Mouse (Mus musculus) gastrocnemius, adult 2 months (tissue): Measurements from ENCODE around the gene Cnih2. TPM values are rescaled to one million over a fixed set of nuclear protein-coding genes. Genes with fewer than 3 reads are reported as not detected.
A peak's percentile ranks its signal among the peaks of the same experiment; 100 is the strongest.
"Not testable (repeated sequence)": the region's sequence is repeated elsewhere in the genome, so short reads cannot be mapped to it uniquely, and the experiment has no call there.

ENCODE experiments used
- DNase-seq: peaks from one replicate; pipeline ENCODE4 v3.0.0; 2022
- H3K27ac ChIP-seq: fragments of 200-600 bp; 2 replicates; pipeline ENCODE4 v1.8.1; 2022; ENCODE audit warnings: mild to moderate bottlenecking
- H3K4me3 ChIP-seq: fragments of 200-600 bp; 2 replicates; pipeline ENCODE4 v1.8.1; 2022; ENCODE audit warnings: mild to moderate bottlenecking, moderate library complexity
- CTCF ChIP-seq: fragments of 200-600 bp; IDR thresholded peaks from 2 replicates; pipeline ENCODE4 v1.8.1; 2022; ENCODE audit warnings: antibody characterized with exemption, mild to moderate bottlenecking, moderate library complexity
- intact Hi-C: fragments of 180-260 bp; cut with DNase I; formaldehyde crosslinking; loops from one replicate; pipeline ENCODE4 v1.15.1; 2025
- total RNA-seq, 2 experiments: library from RNA; stranded (reverse); gene quantifications; 2 replicates each; pipeline ENCODE4 v1.2.3; 2021

Cnih2 gene
- total RNA-seq, 2 experiments from 2014 or later = 0.17 TPM; not detected in 1

GRCm38 (mm10) chr19:5087884-5088728 lies 10.2 kb downstream of the Cnih2 start, which contains the start of gene Yif1a:
TSS of gene Yif1a (plus strand) at chr19:5088538.
- Histone ChIP-seq H3K27ac (peak within 1 kb of the TSS; percentile 95), H3K4me3 (peak within 1 kb of the TSS; percentile 86)
- peak; percentile 60 for TF ChIP-seq CTCF
- DNase-seq = peak; percentile 93
- intact Hi-C loops = loop anchor here (5.0 kb wide), 1 partner anchor 46 kb away; the partner anchor contains the start of gene Brms1

- intact Hi-C loops = loop anchor here (5.0 kb wide), 1 partner anchor 44 kb away; the partner anchor contains the start of gene Brms1
- not testable (repeated sequence) for DNase-seq, H3K4me3 ChIP-seq, H3K27ac ChIP-seq
These were observed 11.8 kb downstream of the Cnih2 start for GRCm38 (mm10) chr19:5086533-5086932.

- intact Hi-C loops = loop anchor here (5.0 kb wide), 1 partner anchor 43 kb away; the partner anchor contains the start of gene Brms1
- TF ChIP-seq CTCF = no peak
- H3K27ac ChIP-seq = no peak within 1 kb of the TSS
- peak; percentile 66 for DNase-seq
- H3K4me3 ChIP-seq = peak within 1 kb of the TSS; percentile 72
These were observed 13.0 kb downstream of the Cnih2 start, which contains the start of gene Tmem151a for GRCm38 (mm10) chr19:5085145-5085863. TSS of gene Tmem151a (minus strand) at chr19:5085531.

GRCm38 (mm10) chr19:5084834-5085144 lies 13.5 kb downstream of the Cnih2 start:
- intact Hi-C loops = loop anchor here (5.0 kb wide), 1 partner anchor 42 kb away; the partner anchor contains the start of gene Brms1
- no peak for TF ChIP-seq CTCF
- no peak for DNase-seq
- Histone ChIP-seq H3K4me3 (peak overlapping the region; percentile 72), H3K27ac (no peak overlapping the region)

GRCm38 (mm10) chr19:5083961-5084833 lies 14.1 kb downstream of the Cnih2 start:
- intact Hi-C loops = no loop called here
- no peak overlapping the region for H3K27ac ChIP-seq
- DNase-seq = no peak
- TF ChIP-seq CTCF = no peak
- H3K4me3 ChIP-seq = no peak overlapping the region

GRCm38 (mm10) chr19:5082596-5082995 lies 15.7 kb downstream of the Cnih2 start:
- DNase-seq = no peak
- Histone ChIP-seq H3K27ac (no peak overlapping the region), H3K4me3 (no peak overlapping the region)
- intact Hi-C loops = no loop called here
- no peak for TF ChIP-seq CTCF

GRCm38 (mm10) chr19:5082005-5082404 lies 16.3 kb downstream of the Cnih2 start:
- intact Hi-C loops = no loop called here
- no peak for DNase-seq
- Histone ChIP-seq H3K27ac (no peak overlapping the region), H3K4me3 (no peak overlapping the region)
- no peak for TF ChIP-seq CTCF

GRCm38 (mm10) chr19:5079279-5079678 lies 19.0 kb downstream of the Cnih2 start:
- no peak for TF ChIP-seq CTCF
- no peak for DNase-seq
- Histone ChIP-seq H3K4me3 (no peak overlapping the region), H3K27ac (no peak overlapping the region)
- intact Hi-C loops = no loop called here

- H3K4me3 ChIP-seq = no peak overlapping the region
- TF ChIP-seq CTCF = no peak
- no peak for DNase-seq
- H3K27ac ChIP-seq = no peak overlapping the region
- intact Hi-C loops = loop anchor here (1.0 to 5.0 kb wide), 2 partner anchors 17 to 56 kb away; no protein-coding TSS in a partner anchor
These were observed 24.8 kb downstream of the Cnih2 start for GRCm38 (mm10) chr19:5073518-5073917.

- intact Hi-C loops = loop anchor here (1.0 to 5.0 kb wide), 2 partner anchors 17 to 56 kb away; no protein-coding TSS in a partner anchor
- TF ChIP-seq CTCF = peak; percentile 70
- H3K27ac ChIP-seq = peak overlapping the region; percentile 80; the same call in 1 of the 2 replicates
- peak overlapping the region; percentile 76 for H3K4me3 ChIP-seq
- peak; percentile 69 for DNase-seq
These were observed 25.3 kb downstream of the Cnih2 start for GRCm38 (mm10) chr19:5073028-5073427.

GRCm38 (mm10) chr19:5072389-5073019 lies 25.8 kb downstream of the Cnih2 start:
- H3K27ac ChIP-seq = peak overlapping the region; percentile 80
- intact Hi-C loops = loop anchor here (1.0 to 5.0 kb wide), 2 partner anchors 16 to 55 kb away; no protein-coding TSS in a partner anchor
- TF ChIP-seq CTCF = no peak

More at GRCm38 (mm10) chr19:5072389-5073019, 25.8 kb downstream of the Cnih2 start:
- no peak for DNase-seq
- peak overlapping the region; percentile 76 for H3K4me3 ChIP-seq
